Mouse (Mus musculus) adrenal gland, postnatal 36 days (tissue): Measurements from ENCODE around the gene Relb. TPM values are rescaled to one million over a fixed set of nuclear protein-coding genes. Genes with fewer than 3 reads are reported as not detected.
"Not testable (repeated sequence)": the region's sequence is repeated elsewhere in the genome, so short reads cannot be mapped to it uniquely, and the experiment has no call there.

ENCODE experiments used
- DNase-seq, 2 experiments: peaks; one replicate each; pipeline ENCODE4 v3.0.0; 2021; ENCODE audit warnings: mixed read lengths in 1 of 2
- total RNA-seq, 2 experiments: library from RNA; stranded (reverse); gene quantifications; 2 replicates each; pipeline ENCODE4 v1.2.3; 2021

Relb gene
- total RNA-seq, 2 experiments from 2014 or later, result 33.6 to 34.7 TPM

DNA sequence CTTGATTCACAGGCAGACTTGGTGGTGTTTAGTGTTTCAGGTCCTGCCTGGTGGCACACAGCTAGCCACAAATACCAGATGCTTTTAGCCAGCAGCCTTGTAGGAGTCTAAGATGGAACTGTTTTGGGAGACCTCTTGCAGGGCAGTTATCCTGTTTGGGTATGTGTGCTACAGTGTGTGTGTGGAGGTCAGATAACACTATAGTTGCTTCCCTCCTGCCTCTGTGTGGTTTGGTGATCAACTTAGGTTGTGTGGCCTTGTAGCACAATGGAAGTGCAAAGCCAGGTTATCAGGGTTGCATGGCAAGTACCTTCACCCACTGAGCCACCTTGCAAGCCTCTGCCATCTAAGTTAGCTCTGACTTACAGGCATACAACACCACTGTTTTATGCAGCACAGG lies 3.5 kb upstream of the Relb start:
- DNase-seq, result no peak

DNA sequence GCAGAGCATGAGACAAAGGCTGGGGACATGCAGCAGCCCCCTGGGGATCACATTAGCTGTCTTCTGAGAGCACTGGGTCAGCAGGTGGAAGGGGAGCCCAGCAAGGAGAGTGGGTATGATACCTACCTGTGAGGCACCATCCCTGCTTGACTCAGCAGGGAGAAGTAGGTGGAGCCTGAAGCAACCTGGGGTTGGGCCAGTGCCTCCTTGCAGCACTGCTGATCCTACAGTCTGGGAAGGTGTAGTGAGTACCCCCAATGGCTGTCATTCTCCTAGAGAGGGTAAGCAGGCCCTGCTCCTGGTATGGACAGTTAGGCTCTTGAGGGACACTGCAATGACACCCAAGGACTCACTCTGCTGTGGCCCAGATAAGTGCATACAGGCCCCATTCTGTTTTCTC lies 3.0 kb upstream of the Relb start:
- no peak for DNase-seq

DNA sequence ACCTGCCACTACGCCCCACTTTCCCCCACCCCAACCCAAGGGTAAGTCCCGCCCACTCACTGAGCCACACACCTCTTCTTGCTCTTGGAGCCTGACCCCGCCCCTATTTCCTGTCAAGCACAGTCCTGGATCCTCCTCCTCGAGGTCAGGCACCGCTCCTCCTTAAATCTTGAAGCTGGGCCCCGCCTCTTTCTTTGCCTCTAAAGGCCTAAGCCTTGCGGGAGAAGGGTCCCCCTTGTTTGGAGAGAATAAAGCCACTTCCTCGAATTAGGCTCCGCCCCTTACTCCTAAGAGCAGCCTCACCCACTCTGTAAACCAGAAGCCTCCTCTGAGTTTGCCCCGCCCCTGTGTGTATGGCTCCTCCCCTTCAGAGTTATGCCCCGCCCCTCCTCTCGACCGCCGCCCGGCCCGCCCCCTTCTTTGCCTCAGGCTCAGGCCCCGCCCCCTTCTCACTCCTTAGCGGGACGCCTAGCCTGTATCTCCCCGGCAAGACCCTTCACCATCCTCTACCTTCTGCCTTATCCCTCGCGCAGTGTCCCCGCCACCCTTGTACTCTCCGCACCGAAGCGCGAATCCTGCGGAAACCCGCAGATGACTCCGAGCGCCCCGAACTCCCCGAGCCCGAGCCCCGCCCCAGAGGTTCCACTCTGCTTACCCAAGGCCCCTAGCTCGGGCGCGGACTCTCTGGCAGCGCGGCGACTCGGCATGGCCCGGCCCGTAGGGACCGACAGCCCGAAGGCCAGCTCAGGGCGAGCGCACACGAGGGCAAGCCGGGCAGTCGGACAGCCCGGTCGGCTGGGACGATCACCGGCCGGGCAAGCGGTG lies 490 bp downstream of the Relb start:
- peak; percentile 95 to 97 for DNase-seq

DNA sequence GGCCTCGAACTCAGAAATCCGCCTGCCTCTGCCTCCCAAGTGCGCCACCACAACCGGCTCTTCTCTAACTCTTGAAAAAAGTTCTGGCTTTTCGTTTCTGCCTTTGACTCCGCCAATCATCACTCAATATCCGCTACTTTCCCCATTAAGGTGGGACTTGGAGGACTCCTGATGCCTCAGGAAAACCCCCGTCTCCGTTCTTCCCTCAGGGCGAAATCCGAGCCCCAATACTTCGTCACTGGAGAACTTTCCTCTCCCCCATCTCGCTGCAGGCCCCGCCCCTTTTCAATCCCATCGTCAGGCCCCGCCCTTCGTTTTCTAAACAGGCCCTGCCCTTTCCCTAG lies 1.1 kb downstream of the Relb start:
- no peak for DNase-seq

DNA sequence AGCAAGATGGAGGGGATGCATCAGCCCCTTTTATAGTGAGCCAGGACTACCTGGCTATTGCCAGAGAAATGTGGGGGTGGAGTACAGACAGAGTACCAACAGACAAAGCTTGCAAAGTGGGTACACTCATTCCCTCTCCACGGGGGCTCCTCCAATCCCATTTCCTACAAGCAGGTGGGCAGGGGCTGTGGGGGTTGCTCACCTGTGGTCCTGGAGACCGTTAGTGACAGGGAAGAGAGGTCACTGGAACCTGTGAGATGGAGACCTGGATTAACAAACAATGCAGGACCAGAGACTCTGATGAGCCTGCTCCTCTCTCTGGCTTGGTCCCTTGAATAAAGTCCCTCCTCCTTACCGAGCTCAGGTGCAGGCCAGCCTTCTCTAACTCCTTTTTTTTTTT lies 1.5 kb downstream of the Relb start:
- no peak for DNase-seq

DNA sequence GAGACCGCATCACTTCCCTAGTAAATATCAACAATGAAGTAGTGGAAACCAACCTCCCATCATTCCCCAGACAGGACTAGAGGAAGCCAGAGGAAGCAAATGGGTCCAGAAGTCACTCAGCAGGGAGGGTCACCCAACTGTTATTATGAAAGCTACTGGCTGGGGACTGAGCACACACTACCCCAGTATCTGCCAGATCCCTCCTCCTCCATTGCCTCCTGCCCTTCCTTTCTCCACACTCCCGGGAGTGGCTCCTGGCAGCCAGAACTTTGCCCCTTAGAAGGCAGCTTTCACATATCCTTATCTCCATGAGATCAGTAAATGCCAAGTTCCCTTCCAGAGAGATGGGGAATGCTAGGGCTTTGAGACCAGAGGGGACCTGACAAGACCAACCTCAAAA lies 5.8 kb downstream of the Relb start:
- DNase-seq, result no peak

DNA sequence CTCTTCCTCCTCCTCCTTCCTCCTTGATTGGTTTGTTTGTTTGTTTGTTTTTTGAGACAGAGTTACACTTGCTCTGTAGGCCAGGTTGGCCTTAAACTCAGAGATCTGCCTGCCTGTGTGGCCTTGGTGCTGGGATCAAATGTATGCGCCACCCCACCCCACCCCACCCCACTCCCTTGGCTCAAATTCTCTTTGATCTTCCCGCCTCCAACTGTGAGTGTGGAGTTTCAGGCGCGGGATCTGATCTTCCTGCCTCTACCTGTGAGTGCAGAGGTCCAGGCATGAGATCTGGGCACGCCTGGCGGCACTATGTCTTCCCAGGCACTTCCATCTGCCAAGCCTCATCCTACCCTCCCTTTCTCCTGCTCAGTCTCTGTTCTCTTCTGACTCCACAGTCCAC lies 7.0 kb downstream of the Relb start:
- DNase-seq, result no peak

DNA sequence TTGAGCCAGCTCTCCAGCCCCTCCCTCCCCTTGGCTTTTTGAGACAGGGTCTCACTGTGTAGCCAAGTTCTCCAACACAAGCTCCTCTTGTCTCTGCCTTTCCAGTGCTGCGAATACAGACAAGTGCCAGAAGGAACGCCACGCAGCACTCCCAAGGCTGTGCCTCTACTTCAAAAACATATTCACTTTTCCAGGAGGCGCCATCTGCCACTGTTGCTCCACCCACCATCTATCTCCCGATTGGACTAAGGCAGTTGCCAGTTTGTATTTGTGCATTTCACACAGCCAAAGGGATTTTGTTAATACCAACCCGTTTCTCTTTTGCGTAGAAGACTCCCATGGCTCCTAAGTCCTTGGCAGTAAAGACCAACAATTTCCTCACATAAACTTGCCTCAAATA lies 8.4 kb downstream of the Relb start:
- DNase-seq, result no peak

DNA sequence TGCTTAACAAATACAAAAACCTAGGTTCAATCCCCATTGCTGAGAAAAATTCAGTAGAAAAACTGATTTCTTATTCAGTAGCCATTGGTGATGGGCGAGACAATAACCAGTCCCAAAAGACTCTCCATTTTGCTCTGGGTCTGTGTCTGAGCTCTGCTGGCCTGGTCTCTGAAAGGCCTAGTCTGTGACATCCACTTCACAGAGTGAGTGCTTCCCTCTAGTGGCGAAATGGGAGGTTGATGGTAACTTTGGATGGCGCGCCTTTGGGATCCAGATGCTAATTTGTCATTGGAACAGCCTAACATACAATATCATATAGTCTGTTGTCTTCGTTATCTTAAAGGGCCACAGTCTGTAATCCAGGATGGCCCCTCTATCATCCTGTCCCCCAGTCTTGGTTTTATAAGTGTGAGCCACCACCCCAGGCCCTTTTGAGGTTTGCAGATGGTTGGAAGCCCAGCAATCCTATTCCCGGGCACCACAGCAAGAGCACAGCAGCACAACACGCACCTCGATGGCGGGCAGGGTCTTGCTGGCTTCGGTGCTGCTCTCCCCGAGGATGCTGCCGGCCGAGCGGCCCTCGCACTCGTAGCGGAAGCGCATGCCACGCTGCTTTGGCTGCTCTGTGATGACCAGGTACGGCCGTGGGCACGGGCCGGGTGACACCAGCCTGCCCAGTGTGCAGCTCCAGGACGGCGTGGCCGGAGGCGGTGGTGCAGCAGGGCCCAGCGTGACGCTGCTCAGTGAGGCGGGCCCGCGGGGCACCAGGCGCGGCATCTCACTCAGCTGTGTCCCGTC lies 10.0 kb downstream of the Relb start:
- peak; percentile 72 to 80 for DNase-seq

DNA sequence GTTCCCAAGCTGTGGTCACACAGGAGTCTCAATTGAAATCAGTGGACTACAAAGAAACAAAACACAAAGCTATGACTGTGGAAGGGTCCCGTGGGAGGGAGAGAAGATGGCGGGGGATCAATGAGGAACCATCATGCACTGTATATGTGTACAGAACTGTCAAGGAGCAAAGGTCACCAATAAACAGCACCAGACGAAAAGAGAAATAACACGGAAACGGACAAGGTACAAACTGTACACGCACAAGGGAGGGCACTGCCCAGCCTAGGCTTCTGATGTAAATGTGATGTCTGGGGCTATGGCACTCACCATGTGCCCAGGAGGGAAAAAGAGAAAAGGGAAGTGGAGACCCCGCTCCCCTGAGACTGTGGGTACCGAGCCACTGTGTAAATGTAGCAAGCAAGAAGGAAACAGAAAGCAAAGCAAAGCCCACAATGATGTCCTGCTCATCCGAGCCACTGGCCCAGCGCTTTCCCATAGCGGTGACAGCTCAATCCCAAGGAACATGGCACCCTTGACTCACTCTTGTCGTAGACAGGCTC lies 14.1 kb downstream of the Relb start:
- DNase-seq, result no peak

DNA sequence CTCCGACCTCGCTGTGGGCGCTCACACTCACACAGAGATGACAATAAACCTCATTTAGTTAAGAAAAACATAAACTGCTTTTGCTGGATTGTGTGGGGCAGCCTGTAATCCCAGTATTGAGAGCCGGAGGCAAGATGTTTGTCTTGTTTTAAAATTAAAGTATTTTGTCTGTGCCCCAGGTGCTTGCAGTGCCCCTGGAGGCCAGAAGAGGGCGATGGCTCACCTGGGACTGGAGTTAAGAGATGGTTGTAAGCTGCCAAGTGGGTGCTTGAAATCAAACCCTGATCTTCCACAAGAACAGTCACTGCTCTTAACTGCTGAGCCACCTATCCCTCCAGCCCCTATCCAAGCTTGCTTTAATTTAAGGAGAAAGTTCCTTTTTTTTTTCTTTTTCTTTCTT lies 18.3 kb downstream of the Relb start:
- no peak for DNase-seq

DNA sequence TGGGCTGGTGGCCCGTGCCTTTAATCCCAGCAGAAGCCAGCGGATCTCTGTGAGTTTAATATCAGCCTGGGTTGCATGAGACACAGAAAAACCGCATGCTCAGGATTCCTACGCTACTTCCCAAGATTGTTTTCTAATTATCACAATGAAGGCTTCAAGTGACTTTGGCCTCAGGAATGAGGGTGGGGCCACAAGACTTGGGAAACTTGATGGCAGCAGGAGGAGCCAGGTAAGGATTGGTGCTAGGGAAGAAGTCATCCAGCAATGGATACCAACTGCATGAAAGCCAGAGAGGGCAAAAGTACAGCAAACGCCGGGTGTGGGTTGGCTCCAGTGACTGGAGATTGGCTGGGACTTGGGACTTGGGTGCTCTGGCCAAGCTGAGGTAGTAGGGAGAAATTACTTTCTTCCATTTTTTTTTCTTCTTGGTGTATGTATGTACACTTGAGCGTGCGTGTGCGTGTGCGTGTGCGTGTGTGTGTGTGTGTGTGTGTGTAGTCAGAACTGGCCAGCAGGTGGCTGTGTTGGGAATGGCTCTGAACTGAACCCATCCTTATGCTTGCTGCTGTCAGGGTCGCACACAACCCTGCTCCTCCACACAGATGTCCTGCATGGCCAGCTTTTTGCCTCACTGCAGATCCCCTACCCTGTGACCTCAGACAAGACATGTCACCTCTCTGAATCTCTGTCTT lies 19.5 kb downstream of the Relb start:
- no peak for DNase-seq

DNA sequence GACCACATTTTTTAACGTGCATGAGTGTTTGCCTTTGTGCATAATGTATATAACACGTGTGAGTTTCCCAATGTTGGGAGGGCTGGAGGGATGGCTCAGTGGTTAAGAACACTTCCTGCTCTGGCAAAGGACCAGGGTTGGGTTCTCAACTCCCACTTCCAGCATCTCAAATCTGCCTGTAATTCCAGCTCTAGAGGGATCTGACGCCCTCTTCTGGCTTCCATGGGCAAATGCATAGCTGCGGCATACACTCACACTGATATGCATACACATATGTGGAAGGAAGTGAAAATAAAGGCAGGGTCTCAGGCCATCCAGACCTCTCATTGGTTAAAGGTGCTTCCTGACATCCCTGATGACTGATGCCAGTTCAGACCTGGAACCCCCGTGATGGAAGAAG lies 21.9 kb downstream of the Relb start:
- DNase-seq, result no peak

DNA sequence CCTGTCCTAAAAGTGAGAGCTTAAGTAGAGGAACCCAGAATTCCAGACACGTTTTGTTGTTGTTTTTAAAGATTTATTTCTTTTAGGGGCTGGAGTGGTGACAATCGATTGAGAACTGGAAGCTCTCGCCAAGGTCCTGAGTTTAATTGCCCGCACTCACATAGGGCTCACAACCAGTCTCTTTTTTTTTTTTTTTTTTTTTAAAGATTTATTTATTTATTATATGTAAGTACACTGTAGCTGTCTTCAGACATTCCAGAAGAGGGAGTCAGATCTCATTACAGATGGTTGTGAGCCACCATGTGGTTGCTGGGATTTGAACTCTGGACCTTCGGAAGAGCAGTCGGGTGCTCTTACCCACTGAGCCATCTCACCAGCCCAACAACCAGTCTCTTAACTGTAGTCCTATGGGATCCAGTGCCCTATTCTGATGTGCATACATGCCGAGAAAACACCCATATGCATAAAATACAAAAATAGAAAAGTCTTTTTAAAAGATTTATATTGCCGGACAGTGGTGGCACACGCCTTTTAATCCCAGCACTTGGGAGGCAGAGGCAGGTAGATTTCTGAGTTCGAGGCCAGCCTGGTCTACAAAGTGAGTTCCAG lies 24.5 kb downstream of the Relb start:
- not testable (repeated sequence) for DNase-seq

DNA sequence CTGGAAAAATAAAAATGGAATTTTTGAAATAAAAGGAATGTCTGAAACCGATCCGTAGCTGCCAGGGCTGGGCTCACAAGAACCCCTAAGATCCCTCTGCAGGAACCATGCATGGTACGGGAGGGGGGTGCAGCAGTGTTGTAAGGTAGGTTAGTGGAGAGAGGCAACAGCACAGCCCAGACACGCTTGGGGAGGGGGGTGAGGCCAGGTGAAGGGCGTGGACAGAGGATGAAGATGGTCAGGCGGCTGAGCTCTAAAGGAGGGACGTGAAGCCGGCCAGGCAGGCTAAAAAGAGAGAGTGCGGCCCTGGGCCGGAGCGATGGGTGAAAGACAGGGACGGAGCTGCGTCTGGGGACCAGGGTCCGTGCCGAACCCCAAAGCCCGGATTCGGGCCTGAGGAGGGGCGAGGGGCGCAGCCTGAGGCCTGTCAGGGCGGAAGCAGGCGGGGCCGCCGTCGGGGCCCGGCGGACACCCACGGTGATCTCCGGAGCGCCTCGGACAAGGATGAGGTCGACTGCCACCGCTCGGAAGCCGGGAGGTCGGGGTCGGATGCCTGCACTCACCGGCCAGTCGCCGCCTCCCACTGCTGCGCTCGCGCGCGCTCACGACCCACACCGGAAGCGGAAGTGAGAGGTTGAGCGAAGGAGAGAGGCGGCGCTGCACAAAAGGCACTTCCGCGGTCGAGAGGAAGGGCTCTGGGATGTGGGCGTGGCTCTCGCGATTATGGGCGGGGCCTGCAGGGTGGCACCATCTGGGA lies 25.2 kb downstream of the Relb start, which contains the start of gene Clasrp:
Gene Clasrp, minus strand, starts transcription at position 638 of the 757 bp plus-strand sequence.
- peak; percentile 98 to 99 for DNase-seq

DNA sequence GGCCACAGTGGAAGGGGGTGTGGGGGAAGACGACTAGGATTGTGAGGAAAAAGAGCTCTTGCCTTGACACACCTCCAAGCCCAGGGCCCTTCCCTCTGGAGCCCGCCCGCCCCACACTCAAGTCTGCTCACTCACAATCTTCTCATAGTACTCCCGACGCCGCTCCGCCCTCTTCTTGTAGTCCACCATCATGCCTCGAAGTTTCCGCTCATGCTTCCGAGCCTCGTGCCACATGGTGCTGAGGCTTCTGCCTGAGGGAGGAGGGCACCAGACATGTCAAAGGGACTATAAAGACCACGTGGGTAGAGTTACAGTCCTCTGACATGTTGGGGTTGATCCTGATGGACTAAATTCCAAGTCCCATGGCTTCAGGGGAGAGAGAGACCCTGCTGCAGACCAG lies 26.2 kb downstream of the Relb start:
- DNase-seq, result no peak

DNA sequence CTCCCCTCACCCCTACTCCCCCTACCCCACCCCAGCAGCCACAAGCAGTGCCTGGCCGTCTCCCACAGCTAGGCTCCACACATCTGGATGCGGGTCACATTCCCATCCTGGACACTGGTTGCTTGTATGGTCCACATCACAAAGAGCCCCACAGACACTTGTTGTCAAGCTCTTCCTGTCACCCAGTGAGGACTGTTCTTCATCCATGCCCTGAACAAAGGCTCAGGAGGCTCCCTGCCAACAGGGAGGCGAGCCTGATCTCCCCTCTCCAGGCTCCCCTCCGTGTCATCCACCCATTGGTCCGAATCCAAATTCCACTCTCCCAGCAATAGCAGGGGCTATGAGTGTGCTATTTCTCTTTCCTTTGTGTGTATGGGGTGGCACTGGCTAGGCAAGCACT lies 28.7 kb downstream of the Relb start:
- no peak for DNase-seq

DNA sequence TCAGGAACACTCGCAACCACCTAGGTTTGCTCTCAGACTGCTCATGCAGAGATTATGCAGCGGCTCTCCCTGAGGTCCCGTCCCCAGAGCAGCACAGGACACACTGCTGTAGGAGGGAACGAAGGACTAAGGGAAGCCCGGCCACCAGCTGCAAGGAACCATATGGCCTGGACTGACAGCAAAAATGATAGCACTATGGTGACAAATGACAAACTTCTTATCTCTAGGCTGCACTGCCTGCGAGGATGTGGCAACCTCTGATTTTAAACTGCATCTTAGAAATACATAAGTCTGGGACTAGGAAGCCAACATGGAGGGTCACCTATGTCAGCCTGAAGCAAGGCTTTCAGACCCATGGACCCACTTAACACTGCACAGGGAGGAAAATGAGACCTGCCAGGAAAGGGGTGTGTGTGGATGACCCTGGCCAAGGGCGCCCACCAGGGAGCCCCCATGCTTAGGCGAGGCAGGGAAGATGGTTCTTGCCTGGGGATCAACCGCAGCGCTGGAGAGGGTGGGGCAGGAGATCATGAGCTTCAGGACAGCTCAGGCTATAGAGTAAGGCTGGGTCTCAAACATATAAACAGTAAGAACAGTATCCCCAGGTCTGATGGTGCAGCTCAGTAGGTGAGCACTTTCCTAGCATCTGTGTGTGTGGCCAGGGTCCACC lies 36.0 kb downstream of the Relb start:
- DNase-seq, result no peak

DNA sequence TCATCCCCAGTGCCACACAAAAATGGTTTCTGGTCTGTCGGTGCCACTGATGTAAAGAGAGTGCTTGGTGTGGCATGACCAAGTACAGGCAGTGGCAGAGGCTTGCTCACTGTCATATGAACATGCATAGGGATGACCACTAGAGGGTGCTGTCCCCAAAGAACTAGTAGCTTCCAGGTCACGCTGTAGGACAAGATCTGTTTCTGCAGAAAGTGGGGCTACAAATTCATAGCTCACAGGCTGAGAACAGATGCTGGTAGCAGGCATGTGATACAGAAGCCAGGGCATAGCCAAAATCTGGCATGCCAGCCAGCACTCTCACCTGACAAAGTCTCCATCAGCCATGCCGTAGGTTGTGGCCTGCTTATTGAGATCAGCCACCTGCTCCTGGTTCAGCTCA lies 39.3 kb downstream of the Relb start:
- peak; percentile 66 to 85 for DNase-seq

DNA sequence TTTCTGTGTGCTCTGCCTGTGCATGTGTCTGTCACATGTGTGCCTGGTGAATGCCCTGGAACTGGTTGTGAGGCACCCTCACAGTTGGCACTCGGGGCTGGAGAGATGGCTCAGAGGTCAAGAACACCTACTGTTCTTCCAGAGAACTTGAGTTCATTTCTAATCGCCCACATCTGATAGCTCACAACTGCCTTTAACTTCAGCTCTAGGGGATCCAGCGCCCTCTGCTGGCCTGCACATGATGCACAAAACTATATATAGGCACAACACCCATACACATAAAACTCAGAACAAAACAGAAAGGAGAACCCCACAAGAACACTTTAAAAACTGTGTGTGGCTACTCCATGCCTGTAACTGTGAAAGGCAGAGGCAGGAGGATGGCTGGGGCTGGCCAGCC lies 40.0 kb downstream of the Relb start:
- peak; percentile 53 to 67 for DNase-seq

DNA sequence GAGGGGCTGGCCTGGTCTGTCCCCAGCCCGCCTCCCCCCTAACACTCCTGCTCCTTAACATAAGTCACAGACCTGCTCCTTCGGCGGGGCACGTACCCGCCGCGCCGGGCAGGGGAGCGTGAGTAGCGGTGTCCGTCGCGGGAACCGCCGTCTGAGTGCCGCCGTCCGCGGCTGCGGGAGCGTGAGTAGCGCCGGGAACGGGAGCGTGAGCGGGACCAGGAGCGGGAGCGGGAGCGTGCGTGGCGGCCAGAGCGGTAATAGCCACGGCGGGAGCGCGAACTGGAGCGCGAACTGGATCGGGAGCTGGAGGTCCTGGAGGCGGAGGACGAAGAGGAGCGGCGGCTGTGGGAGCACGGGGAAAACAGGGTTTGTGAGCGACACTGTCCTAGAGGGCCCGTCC lies 43.0 kb downstream of the Relb start:
- no peak for DNase-seq
